Mouse (Mus musculus) ES-CJ7 (cell line): Measurements from ENCODE around the gene Foxp1.
A peak's percentile ranks its signal among the peaks of the same experiment; 100 is the strongest.

Experiments
- DNase-seq: peaks from one replicate; pipeline ENCODE4 v3.0.0; 2011; ENCODE audit warnings: low read depth, low spot score

Foxp1 gene

DNA sequence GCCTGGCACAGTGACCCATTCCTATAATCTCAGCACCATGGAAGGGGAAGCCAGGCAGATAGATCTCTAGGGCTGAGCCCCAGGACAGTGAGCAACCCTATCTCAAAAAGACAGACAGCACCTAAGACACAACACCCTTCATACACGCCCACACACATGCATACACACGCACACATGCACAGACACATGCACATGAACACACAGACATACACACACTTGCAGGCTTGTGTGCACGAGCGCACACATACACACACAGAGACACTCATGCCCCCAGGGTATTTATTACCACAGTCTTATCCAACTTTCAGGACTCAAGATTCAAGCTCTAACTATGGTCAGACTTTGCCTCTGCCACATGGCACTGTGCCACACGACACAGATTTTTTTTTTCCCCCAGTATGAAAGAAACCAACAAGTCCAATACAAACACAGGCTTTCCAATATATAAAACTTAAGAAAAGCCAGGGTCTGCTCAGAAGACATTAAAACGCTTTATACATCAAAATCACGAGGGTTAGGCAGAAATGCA lies 38.3 kb downstream of the Foxp1 start:
- no peak for DNase-seq

GRCm38 (mm10) chr6:99483556-99483955 lies 39.0 kb downstream of the Foxp1 start:
- DNase-seq = no peak

DNA sequence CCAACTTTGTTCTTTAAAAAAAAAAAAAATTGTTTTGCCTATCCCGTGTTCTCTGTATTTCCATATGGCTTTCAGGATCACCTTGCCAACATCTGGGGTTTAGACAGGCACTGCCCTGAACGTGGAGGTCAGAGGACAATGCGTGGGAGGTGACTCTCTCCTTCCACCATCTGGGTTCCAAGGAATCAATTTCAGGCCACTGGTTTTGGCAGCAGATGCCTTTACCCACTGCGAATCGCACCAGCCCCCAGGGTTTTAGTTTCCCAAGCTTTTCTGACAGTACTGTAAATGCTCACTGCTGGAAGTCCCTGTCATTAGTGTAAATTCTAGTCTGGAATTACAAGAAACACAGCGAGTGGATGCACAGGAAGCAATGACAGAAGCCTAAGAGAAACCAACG lies 41.0 kb downstream of the Foxp1 start:
- DNase-seq = no peak

GRCm38 (mm10) chr6:99478873-99479650 lies 43.5 kb downstream of the Foxp1 start:
- DNase-seq = no peak

DNA sequence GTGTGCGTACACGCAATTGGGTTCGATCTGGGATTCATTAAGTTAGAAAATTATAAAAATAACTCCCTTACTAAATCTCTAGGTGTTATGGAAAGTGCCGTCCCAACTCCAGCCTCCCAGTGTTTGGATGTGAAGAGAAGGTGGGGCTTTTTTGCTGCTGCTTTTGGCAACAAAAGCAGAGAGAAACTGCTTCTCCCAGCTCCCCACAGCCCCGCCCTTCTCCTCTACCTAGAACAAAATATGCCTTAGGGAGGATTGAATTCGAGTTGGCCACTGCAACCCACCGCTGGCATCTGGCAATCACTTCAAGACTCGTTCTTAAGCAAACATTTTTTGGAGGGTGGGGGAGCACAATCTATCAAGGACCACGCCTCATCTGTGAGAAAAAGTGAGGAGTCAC lies 47.5 kb downstream of the Foxp1 start:
- DNase-seq = no peak

- no peak for DNase-seq
Observed at GRCm38 (mm10) chr6:99470906-99471305, 51.6 kb downstream of the Foxp1 start.

- DNase-seq = no peak
Observed at GRCm38 (mm10) chr6:99469134-99469834, 53.2 kb downstream of the Foxp1 start.

- no peak for DNase-seq
Observed at GRCm38 (mm10) chr6:99467831-99468230, 54.7 kb downstream of the Foxp1 start.

- DNase-seq = no peak
Observed at GRCm38 (mm10) chr6:99467109-99467508, 55.4 kb downstream of the Foxp1 start.

DNA sequence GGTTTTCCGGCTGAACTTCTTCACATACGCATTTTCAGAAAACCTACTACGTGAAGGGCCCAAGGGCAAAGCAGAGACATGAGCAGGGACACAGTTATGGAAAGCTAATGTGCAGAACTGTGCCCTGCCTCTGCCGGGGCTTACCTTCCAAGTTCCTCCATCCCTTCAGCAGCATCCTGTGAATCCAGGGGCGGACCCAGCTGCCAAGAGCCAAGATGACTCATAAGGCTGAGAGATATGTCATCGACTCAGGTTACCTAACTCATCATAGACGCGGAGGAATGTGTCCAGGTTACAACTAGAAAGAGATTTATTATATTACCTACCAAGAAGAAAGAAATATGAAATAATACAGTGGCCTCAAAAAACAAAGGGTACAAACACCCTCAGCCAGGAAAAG lies 56.2 kb downstream of the Foxp1 start:
- DNase-seq = no peak

DNA sequence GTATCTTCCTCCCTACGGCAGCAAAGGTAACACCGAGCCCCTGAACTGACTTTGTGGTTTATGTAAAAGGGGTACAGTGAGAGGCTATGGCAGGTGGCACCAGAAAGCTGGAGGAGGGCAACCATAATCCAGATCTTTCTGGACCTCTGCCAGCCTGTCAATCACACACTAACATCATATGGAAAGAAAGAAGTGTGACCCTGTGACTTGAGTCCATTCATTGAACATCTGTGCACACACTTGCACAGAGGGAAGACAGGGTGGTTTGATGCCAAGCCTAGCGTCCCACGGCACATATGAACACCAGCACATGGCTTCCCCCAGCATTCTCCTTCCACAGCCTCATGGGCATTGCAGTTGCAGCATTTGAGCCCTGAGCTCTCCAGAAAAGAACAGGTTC lies 58.1 kb downstream of the Foxp1 start:
- no peak for DNase-seq

DNA sequence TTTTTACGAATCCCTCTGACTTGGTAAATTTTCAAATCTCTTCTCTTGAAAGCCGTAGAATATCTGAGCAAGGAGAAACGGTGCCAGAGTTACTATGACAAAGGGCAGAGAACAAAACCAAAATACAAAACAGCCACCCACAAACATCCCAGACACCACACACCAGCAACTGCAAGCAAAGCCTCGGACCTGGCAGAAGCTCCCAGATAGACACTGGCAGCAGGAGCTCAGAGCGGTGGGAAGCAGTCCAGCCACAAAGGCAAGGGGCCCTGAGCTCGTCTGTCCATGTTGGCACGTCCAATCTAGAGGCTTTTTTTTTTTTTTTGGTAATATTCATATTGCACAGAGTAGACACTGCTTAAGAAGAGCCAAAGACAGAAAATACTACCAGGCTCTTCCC lies 58.6 kb downstream of the Foxp1 start:
- DNase-seq = no peak

DNA sequence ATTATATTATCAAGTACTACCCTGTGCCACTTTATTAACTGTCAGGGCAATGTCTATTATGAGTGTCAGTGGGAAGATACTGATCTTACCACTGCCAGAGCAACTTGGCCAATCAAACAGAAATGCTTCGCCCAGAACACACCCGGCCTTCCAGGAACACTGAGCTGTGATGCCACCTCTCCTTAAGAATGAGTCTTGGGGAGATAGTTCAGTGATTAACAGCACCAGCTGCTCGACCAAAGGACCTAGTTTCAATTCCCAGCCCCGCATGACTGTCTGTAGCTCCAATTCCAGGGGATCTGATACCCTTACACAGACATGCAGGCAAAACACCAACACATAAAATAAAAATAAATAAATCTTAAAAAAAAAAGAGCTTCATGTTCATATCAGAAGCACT lies 63.7 kb downstream of the Foxp1 start:
- no peak for DNase-seq

DNA sequence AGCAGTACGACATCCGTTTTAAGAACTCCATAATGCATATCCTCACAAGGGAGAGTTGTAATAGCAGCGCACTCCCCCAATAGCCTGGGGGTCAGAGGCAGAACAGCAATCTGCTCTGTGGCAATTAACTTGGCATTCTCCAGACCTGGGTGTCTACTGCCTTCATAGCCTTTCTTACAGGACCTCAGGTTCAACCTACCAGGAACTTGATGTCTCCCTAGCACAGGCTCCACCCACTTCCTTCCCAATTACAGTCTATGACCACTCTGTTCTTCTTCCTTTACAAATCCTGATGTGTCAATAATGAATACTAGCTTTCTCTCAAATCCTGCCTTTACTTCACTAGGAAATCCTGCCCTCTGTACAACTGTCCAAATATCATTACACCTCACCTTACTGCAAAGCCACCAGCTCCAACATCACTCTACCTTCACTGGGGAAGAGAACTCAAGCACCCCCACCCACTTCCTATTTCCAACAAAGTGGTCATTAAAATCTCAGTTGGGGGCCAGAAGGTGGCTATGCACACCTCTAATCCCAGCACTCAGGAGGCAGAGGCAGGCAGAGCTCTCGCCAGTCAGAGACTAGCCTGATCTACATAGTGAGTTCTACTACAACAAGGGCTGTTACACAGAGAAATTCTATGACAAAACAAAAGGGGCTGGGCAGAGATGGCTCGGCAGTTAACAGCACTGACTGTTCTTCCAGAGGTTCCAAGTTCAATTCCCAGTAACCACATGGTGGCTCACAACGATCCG lies 68.6 kb downstream of the Foxp1 start:
- peak; percentile 48 for DNase-seq

DNA sequence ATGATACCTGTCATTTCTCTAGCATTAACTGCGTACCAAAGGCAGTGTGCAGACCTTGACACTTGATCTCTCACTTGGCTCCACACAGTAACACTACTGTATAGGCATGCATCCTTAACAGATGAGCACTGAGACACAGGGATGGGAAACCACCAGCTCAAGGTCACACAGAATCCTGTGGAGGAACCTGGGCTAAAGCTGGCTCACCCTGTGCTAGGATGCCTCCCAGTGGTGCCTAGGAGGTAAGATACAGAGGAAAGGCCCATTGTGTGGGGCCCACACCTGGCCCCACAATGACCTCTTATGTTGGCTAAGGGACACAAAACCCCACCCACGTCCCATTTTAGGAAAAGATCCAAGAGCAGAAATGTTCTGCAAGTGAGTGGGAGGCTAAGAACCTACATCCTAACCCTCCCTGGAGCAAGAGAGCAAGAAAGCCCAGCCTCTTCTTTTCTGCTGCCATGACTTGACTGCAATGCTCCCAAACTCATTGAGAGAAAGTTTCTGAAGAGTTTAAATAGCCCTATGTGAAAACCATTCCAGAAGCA lies 69.8 kb downstream of the Foxp1 start:
- peak; percentile 60 for DNase-seq

- DNase-seq = no peak
Observed at GRCm38 (mm10) chr6:99451479-99451878, 71.0 kb downstream of the Foxp1 start.

DNA sequence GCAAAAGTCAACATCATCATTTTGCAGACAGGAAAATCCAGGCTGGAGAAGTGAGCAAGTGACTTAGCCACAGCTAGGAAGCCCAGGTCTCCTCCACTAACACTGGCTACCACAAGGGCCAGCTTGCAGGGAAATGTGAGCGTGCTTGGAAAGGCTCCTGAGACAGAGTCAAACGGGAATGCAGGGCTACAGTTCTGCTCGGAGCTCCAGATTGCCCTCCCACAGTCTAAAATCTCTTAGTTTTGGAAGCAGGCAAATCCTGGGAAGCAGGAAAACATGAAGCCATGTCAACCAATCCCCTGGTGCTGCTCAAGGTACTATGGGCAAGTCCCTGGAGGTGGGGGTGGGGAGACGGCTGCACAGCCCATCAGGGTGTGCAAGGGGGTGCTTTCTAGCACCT lies 75.1 kb downstream of the Foxp1 start:
- DNase-seq = no peak

GRCm38 (mm10) chr6:99446801-99447415 lies 75.6 kb downstream of the Foxp1 start:
- no peak for DNase-seq

GRCm38 (mm10) chr6:99443460-99443859 lies 79.1 kb downstream of the Foxp1 start:
- DNase-seq = no peak

- DNase-seq = no peak
Observed at GRCm38 (mm10) chr6:99441100-99441499, 81.4 kb downstream of the Foxp1 start.

DNA sequence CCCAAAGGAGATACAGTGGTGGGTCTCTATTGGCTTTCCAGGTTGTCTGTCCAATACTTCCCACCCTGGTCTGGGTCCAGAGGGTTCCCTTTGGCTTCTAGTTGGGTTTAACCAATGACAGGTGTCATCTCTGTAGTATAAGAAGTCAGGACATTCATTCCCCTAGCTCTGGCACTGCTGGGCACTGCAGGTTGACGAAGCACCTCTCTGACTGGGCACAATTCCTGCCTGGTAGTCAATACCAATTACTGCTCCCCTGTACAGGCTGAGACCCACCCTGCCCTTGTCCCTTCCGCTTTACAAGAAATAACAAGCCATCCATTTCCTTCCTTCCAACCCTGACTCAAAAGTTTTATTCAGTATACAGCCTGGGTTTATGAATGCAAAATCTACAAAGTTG lies 81.9 kb downstream of the Foxp1 start:
- no peak for DNase-seq
